9 mouse cellular contexts compared by ENCODE assay signal in genomic region chr2:23234065-23234773, GRCm38 (mm10). TPM values are rescaled to one million over a fixed set of nuclear protein-coding genes. Genes with fewer than 3 reads are reported as not detected.
DNase-seq lines count a peak whose midpoint lies in the region; ATAC-seq lines count a peak whose summit lies in the region.
"Had no signal": no experiment of that assay in that cellular context is flagged by ENCODE, and none has a peak within 500 bp of the region (broad histone marks: within the 10 kb centered on the region; RNA-seq: fewer than 3 reads in every experiment).

No protein-coding gene starts in this region.

- peak; percentile 54 for DNase-seq in cerebellum, postnatal 10 days
- DNase-seq in cerebellum, adult 9-11 months = no peak
- DNase-seq in urinary bladder, postnatal 14 days (ENCODE audit: low spot score) = peak; percentile 4
- DNase-seq in urinary bladder, postnatal 10 days (ENCODE audit: low spot score) = no peak
- peak; percentile 62 for DNase-seq in intestine, embryonic 14.5 days (ENCODE audit: low spot score)
- no peak for DNase-seq in thymus, adult 18-20 months

- H3K4me2 ChIP-seq in intestine, embryonic 14.5 days (ENCODE audit: low read length) = peak overlapping the region; percentile 57
- H3K4me2 ChIP-seq in midbrain, embryonic 13.5 days (replicated peaks) = peak overlapping the region; percentile 61

- no peaks in the 10 kb centered on the region for H3K9me3 ChIP-seq in intestine, embryonic 14.5 days (ENCODE audit: control insufficient read depth, low read length)
- no peaks in the 10 kb centered on the region for H3K9me3 ChIP-seq in midbrain, embryonic 13.5 days

- no peak overlapping the region for H3K9ac ChIP-seq in intestine, embryonic 14.5 days (ENCODE audit: low read length)
- H3K9ac ChIP-seq in midbrain, embryonic 13.5 days (replicated peaks) = peak overlapping the region; percentile 58

- peak overlapping the region; percentile 39 for H3K4me3 ChIP-seq in intestine, embryonic 14.5 days (ENCODE audit: low read depth, low read length)
- H3K4me3 ChIP-seq in midbrain, embryonic 13.5 days (replicated peaks) = peak overlapping the region; percentile 49

- H3K27me3 ChIP-seq in intestine, embryonic 14.5 days (replicated peaks; ENCODE audit: control insufficient read depth, insufficient read depth, low read length) = no peaks in the 10 kb centered on the region
- no peaks in the 10 kb centered on the region for H3K27me3 ChIP-seq in midbrain, embryonic 13.5 days

- no peaks in the 10 kb centered on the region for H3K4me1 ChIP-seq in intestine, embryonic 14.5 days (replicated peaks; ENCODE audit: control insufficient read depth, insufficient read depth, low read length)
- H3K4me1 ChIP-seq in midbrain, embryonic 13.5 days (replicated peaks) = no peaks in the 10 kb centered on the region

- peak; percentile 62; the same call in 1 of the 2 replicates for ATAC-seq in intestine, embryonic 14.5 days (replicated peaks; ENCODE audit: low FRiP score, low TSS enrichment, low read depth)
- peak; percentile 91 for ATAC-seq in midbrain, embryonic 13.5 days
- ATAC-seq in erythroblast, adult 5-6 weeks (replicated peaks; ENCODE audit: low FRiP score, poor library complexity, severe bottlenecking) = no peak

- WGBS in intestine, embryonic 14.5 days = under 1% methylated on average over 30 of the region's 50 CpGs
- under 1% methylated on average over 26 of the region's 50 CpGs for WGBS in midbrain, embryonic 13.5 days

- no peak overlapping the region for H3K27ac ChIP-seq in intestine, embryonic 14.5 days (ENCODE audit: low read depth)
- no peak overlapping the region for H3K27ac ChIP-seq in midbrain, embryonic 13.5 days

- no peaks in the 10 kb centered on the region for H3K36me3 ChIP-seq in intestine, embryonic 14.5 days (ENCODE audit: control insufficient read depth, insufficient read depth, low read length)
- no peaks in the 10 kb centered on the region for H3K36me3 ChIP-seq in midbrain, embryonic 13.5 days

RNA-seq across cellular contexts. Expression of gene 4931423N10Rik, which starts 26.9 kb away (rescaled TPM):
- polyA plus RNA-seq in intestine, embryonic 14.5 days (2014; fragmentation: Nextera tagmentation; extraction: Ambion mirVana) = not detected in 2 replicates
- 0.18 TPM in 1 of 2 replicates, not detected in the other for polyA plus RNA-seq in midbrain, embryonic 13.5 days (2015; fragmentation: Nextera tagmentation; extraction: Ambion mirVana)
- total RNA-seq in erythroblast, adult 5-6 weeks (2015; ENCODE audit: low replicate concordance) = not detected in 2 replicates
- not detected in 2 replicates for total RNA-seq in erythroblast, adult 5-6 weeks (2017; ENCODE audit: low replicate concordance)
- polyA plus RNA-seq: gonadal fat pad, adult 2 months had no signal

Comparison
In these comparisons a context has a peak if more than half of its experiments do, and no peak if none do; other contexts are left out.
1. DNase-seq: peak in cerebellum, postnatal 10 days (2 of 2), urinary bladder, postnatal 14 days (single experiment) and intestine, embryonic 14.5 days (single experiment); none in cerebellum, adult 9-11 months (single experiment), urinary bladder, postnatal 10 days (single experiment) and thymus, adult 18-20 months (0 of 2).